Mouse (Mus musculus) left cerebral cortex, postnatal 25 days (tissue): ENCODE data around the gene Fryl. TPM values are rescaled to one million over a fixed set of nuclear protein-coding genes. Genes with fewer than 3 reads are reported as not detected.

Experiments used
- DNase-seq, 2 experiments: peaks; one replicate each; pipeline ENCODE4 v3.0.0; 2022; ENCODE audit warnings: low spot score in 2 of 2, mixed read lengths in 1 of 2
- intact Hi-C: fragments of 180-260 bp; cut with DNase I; formaldehyde crosslinking; loops from one replicate; pipeline ENCODE4 v1.15.1; 2025
- total RNA-seq, 2 experiments: library from RNA; stranded (reverse); gene quantifications; 2 replicates each; pipeline ENCODE4 v1.2.3; 2021

Fryl gene
- 10 to 100 TPM; 45.8 to 56.7 TPM for total RNA-seq

DNA sequence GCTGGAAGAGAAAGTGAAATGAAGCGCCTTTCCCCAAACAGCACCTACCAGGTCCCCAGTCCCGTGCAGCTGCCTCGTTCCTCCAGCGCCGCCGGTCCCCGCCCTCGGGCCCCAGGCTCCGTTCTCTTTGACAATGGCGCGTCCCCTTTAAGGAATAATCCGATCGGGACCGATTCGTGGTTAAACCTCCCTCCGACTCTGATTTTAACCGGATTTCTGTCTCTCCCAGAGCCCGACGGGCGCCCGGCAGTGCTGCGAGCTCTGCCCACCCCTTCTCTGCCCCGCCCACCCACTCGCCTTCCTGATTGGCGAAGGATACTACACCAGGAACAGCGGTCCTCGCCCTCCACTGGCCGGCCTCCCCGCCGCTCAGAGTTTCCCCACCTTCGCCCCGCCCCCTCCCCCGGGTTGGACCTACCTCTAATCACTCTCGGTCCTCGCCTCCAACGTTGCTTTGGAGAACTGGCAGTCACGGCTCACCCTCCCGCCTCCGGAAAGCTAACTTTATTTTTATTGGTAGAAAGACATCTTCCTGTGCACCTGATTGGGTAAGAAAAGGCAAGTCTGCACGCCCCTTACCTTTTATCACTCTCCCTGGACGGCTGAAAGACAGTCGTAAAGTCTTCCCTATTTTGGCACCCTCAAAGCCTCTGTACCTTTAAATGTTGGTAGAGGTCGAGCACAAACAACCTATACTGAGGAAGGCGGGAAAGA, at the start of gene Fryl:
Gene Fryl (minus strand): TSS at position 268 of the 714 bp plus-strand sequence.
- DNase-seq = peak; percentile 91 to 99
- intact Hi-C loops = loop anchor here (1.0 to 5.0 kb wide), 2 partner anchors 36 to 124 kb away; partner anchors contain the start of gene Ociad1

DNA sequence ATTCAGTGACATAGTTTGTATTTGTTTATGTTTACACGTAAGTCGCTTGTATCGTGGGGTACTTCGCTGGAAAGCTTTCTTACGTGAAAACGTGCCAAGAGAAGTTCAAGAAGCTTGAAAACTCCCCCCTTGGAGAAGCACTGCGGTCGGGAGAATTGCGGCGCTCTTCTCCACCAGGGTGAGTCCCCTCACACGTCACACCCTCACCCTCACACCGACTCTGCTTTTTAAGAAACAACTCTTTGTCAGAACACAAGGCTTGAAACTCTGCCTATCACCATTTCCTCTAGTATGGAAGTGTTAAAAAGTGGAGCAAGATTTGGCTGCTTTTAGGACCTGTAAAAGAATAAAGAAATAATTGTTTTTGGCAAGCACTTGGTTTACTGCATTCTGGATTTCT, 48.1 kb upstream of the Fryl start:
- no peak for DNase-seq
- intact Hi-C loops = no loop called here

DNA sequence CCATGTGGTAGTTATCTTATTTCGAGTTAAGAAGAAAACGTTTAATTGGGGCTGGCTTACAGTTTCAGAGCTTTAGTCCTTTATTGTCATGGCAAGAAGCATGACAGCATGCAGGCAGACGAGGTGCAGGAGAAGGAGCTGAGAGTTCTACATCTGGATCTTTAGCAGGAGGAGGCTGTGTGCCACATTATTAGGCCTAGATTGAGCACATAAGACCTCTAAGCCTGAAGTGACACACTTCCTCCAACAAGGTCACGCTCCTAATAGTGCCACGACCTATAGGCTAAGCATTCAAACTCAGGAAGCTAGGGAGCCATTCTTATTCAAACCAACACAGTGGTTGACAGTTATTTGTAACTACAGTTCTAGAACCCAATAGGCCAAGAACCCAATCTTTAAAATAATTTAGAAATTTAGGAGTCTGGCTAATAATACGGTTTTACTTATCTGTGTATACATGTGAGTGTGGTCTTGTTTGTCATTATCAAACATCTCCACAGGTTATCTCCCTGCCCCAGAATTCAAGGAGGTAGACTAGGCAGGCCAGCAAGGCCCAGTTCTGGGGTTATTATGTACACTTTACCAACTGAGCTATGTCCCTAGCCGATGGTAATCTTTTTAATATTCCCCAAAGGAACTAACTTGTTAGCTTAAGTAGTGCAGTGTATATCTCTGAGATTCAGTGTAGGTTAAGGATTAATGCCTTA, 45.3 kb upstream of the Fryl start:
- DNase-seq = no peak
- intact Hi-C loops = no loop called here

DNA sequence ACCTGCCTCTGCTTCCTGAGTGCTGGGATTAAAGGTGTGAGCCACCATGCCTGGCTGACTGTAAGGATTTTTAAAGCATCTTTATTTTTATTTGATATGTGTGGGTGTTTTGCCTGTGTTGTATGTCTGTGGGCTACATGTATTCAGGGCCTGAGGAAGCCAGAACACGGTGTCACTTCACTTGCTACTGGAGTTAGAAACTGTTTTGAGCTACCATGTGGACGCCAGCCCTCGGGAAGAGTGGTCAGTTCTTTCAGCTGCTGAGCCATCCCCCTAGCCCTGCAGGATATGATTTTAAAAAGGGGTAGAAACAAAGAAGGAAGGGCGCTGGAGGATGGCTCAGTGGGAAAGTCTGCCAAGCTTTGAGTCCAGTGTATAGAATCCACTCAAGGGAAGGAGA, 39.5 kb upstream of the Fryl start:
- intact Hi-C loops = no loop called here
- no peak for DNase-seq

DNA sequence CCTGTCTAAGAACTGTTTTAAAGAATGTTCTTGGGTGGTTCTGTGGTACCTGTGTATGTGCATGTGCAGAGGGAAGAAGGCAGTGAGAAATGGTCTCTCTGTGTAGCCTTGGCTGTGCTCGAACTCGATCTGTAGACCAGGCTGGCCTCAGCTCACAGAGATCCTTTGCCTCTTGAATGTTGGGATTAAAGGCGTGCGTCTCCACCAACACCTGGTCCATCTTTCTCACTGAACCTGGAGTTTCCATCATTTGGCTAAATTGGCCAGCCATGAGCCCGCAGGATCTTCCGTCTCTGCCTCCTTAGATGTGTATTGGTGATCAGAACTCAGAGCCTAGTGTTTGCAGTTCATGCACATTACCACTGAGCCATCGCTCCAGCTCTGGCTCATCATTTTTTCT, 38.6 kb upstream of the Fryl start:
- intact Hi-C loops = no loop called here
- DNase-seq = no peak

DNA sequence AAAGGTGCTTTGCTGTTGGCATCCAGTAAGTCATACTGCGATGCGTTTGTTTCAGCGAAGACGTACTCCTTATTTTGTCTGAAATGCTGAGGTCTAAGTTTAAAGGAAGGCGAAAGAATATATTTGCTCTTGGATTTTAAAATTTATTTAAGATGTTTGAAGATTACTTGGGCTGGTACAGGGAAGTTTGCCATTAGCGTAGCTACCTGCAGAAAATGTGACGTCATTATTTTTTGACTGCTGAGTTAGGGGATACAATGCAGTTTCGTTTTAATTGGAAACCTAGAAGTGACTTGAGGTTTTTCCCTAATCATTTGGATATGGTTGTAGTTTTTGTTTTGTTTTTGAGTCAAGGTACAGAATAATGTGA, 37.0 kb upstream of the Fryl start:
- intact Hi-C loops = no loop called here
- DNase-seq = no peak

DNA sequence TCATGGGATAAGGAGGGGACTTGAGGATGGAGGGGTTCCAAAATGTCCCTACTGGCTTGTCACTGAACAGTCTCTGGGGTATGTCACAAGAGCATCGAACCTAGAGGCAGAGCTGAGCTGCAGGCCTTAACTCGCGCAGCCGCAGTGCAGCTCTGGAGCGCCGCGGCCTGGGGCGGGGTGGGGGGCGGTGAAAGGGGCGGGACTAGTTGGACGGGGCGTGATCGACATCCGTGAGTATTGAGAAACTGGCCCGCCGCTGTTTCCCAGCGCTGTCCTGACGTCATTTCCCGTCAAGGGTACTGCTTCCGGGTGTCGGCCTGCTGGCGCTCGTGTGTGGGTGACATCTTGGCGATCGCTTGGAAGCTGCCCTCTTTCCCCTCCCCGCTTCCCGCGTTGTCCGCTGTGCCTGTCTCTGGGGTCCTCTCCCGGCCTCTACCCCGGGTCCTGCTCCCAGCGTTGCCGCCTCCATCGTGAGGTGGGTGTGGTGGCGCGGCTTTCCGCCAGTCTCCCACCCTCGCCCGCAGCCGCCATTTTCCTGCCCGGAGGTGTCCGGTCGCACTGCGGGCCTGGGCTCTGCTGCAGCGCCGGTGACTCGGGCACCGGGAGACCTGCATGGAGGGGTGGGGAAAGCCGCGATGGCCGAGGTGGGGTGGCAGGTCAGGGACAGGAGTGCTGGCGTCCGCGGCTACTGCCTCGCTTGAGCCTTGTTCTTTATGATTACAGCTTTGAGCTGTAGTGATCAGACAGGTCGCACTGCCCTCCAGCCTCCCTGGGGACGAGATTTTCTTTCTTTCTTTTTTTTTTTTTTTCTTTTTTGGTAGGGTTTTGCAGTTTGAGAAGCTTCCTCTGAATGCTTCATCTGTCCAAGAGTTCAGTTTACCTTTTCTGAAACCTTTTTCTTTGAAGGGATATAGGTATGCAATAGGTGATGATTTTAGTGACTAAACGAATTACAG, 36.4 kb upstream of the Fryl start, which contains the start of gene Ociad1:
Gene Ociad1 (plus strand): TSS at position 283 of the 956 bp plus-strand sequence.
- peak; percentile 97 to 98 for DNase-seq
- intact Hi-C loops = loop anchor here (1.0 kb wide), 1 partner anchor 36 kb away; the partner anchor contains the start of gene Fryl

DNA sequence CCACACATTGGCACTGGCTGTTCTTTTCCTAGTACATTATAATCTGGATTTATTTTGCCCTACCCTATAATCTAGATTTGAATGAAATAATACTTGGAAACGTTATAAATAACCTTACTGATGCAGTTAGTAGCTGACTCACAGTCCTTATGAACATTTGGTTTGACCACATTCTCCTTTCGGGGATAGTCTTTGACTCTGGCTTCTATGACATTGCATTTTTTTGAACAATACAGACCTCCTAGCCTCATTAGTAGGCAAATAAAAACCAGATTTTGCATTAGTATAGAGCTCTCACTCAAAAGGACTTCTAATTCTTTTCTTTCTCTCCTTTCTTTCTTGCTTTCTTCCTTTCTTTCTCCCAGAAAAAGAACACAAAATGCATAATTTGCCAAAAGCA, 33.5 kb upstream of the Fryl start:
- DNase-seq = no peak
- intact Hi-C loops = no loop called here

DNA sequence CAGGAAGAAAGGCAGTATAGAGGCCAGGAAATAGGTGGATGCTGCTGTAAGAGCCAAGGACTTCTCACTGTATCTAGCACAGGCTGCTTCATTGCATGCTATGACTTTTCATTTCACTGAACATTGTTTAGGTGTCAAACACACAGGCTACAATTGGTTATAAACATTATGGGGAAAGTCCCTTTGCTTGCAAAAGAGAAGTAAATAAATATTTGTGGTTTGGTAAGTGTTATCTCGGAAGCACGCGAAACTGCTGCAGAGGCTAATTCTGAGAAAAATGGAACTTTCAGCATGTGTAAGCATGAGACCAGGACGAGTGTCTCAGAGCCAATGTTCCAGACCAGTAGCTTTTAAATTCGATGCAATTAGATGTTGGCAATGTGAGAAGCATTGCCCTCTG, 30.2 kb upstream of the Fryl start:
- DNase-seq = no peak
- intact Hi-C loops = no loop called here

DNA sequence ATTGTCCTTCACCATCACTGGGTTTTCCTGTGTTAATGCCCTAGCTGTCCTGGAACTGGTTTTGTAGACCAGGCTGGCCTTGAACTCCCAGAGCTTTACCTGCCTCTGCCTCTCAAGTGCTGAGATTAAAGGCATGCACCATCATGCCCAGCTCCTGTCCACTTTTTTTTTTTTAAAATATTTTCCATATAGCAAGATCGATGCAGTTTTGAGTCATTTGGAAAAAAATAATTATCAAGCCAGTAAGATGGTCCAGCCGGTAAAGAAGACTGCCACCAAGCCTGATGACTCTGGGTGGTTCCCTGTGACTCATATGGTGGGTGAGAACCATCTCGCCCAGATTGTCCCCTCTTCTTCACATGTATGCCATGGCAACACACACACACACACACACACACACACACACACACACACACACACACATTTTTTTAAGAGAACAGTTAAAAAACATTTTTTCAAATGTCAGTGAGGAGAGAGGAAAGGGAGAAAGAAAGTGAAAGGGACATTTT, 29.1 kb upstream of the Fryl start:
- DNase-seq = no peak
- intact Hi-C loops = no loop called here

DNA sequence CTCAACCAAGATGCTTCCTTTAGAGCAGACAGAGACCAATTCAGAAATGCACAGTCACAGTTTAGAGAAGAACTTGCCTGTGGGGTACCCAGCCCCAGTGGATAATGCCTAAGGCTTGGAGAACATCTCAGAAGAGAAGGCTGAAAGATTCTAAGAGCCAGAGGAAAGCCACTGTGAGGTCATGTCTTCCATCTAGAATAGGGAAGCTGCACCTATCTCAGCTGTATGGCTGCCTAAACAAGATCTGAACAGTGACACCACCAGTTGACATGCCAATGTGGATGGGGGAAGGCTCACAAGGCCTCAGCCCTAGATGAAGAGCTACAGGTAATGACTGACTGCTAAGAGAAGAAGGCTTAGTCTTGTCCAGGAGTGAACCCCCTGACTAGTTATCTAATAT, 27.6 kb upstream of the Fryl start:
- intact Hi-C loops = no loop called here
- no peak for DNase-seq

DNA sequence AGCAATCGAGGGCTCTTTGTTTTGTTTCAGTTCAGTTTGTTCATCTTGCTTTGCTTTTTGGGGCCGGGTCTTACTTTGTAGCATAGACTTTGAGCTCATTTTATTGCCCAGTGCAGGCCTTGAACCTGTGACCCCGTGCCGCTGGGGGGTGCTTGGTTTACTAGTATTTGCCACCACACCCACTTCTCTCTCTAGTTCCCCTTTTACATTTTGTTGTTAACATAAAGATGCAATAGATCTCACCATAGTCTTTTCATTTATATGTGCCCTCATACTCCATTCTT, 24.1 kb upstream of the Fryl start:
- intact Hi-C loops = no loop called here

DNA sequence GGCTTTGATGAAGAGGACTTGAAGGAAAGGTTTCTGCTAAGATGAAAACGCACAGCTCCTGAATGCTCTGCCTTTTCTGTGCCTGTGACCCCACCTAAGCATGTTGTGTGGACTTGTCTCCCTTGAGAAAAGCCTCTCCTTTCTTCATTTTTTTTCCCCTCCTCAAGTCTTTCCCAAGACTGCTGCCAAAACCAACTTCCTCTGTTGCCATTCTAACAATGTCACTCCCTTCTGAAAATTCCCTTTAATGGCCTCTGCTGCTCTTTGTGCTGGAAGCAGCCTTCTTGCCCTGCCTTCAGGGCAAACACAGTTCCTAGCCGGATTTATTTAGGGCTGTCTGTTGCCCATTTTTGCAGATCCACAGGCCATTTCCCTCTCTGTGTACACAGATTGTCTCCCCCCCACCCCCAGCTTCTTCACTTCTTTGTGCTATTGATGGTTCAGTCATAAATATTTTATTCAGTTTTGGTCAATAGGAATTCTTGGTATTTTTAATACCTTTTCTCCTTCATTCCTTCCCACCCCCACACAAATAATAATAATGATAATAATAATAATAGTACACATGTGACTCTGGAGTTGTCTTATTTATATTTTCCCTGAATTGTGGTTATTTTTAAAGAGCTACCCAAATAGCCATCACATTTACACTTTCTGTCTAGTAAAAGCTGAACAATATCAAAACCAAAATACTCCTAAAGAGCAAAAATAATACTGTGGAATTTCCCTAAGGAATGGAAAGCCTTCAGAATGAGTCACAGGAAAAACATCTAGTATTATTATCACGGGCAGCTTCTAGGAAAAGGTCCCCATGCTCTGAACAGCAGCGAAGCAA, 23.5 kb upstream of the Fryl start:
- intact Hi-C loops = no loop called here
- DNase-seq = no peak

More for the DNA sequence above, 24.1 kb upstream of the Fryl start:
- DNase-seq = no peak

DNA sequence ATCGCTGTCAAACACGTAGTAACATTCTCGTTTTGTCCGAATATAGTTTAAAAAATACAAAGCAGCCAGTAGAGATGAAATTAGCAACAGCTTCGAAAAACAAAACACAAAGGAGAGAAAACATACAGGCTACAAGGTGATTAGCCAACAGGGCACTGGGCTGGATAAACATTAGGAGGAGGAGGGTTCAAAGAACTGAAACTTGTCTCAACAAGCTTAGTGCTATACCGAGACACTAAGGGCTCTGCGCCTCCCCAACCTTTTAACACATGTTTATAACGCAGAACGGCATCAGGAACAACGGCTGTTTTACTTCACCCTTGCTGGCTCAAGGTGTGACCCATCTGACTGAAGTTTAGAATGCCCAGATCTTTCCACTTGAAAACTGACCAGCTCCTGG, 22.8 kb upstream of the Fryl start:
- no peak for DNase-seq
- intact Hi-C loops = no loop called here

DNA sequence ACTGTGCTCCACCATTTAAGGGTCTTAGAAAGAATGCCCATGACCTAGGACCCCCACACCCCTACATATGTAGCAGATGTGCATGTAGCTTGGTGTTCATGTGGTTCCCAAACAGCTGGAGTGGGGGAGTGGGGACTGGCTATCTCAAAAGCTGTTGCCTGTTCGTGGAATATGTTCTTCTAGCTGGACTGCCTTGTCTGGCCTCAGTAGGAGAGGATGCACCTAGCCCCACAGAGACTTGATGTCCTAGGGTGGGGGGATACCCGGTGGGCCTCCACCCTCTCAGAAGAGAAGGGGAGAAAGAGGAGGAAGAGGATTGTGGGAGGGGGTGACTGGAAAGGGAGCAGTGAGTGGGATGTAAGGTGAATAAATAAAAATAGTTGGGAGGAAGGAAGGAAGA, 18.5 kb upstream of the Fryl start:
- intact Hi-C loops = no loop called here
- no peak for DNase-seq

DNA sequence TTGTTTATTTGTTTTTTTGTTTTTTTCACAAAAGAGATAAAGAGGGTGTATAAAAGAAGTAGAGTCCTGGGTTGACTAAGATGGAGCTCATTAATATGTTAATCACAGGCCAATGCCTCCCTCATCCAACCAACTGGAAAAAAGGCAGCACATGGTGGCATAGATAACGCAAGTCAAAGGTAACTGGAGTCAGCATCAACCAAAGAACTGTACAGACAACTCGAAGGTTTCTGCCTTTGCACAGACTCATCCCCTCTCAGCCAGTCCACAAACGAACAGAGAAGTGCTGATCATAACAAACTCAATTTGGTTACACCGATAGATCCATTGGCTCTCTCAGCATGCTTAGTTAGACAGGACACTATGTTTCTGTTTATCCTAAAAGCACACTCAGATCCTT, 16.8 kb upstream of the Fryl start:
- intact Hi-C loops = no loop called here
- no peak for DNase-seq

DNA sequence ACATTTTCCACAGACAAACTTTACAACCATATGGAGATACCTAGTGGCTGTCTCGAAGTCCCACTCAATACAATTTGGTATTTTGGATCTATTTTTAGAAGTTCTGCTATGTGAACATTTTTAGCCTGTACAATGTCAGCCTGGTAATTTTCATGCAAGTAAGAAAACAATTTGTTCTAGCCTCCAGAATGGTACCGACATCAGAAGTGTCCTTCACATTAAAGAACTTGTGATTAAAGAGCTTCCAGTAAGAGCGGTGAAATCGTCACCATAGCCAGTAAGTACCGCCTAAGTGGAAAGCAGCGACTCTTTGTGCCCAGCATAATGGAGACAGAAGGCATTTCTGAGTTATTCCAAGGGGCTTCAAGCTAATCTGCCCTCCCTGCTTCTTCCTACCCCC, 14.2 kb upstream of the Fryl start:
- DNase-seq = peak in 1 of 2 experiments; percentile 32
- intact Hi-C loops = no loop called here

DNA sequence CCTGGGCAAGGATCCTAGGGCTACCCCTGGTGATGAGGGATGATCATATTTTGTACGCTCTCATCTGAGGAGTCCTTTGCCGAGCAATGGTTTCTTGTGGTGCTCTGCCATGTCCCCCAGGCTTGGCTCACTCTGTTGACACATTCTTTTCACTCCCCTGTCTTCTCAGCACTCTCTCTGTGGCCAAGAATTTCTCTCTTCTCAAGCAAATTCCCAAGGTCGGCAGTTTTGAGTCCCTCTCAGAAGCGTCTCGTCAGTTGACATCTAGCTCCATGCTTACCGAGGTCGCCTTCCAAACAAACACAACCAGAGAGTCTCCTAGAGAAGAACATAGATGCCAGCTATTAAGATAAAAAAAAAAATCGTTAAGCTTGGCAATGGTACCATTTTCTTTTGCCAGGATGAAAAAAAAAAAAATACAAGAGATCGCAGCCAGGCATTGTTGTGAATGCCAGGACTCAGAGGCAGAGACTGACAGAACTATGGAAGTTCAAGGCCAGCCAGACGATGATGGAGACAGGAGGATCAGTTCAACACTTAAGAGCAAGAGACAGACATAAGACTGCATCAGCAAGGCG, 12.3 kb upstream of the Fryl start:
- intact Hi-C loops = no loop called here
- no peak for DNase-seq

DNA sequence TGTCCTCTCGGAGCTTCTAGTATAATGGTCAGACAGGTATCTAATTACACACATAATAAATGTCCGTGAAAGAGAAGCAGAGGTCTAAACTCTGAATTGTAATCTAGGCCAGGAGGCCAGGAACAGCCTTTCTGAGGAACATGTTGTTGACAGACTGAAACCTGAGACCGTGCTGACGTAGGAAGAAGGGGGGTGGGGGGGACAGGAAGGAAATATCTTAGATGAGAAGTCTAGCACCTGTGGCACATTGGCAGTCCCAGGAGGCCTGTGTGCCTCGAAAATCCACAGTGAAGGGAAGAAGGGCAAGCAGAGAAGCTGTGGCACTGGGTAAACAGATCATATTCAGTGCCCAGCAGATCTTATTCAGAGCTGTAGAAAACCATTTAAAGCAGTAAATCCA, 9.0 kb upstream of the Fryl start:
- intact Hi-C loops = no loop called here

More for the DNA sequence above, 9.0 kb upstream of the Fryl start:
- DNase-seq = no peak
